Mouse (Mus musculus): ENCODE results near the gene Ehd2.

The Ehd2 gene

DNA sequence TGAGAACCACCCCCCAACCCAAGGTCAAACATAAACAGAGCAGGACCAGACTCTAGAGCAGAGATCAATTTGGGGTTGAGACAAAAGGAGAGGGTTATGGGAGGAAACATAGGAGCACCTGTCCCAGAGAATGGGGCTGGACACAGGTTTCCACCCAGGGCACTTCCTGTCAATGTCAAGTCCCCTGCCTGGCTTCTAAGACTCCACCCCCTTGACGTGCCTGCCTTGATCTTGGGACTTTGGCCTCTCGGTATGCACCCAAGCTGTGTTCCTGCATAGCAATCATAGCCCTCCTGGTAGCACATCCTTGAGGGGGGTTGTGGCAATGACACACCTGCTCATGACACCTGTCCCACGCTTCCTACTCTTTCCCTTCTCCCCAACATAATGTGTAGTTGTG lies 25.8 kb upstream of the Ehd2 start:
- Histone ChIP-seq H3K36me3 (ENCODE audit: control insufficient read depth, insufficient read depth, low read length, poor library complexity, severe bottlenecking) (no peaks in the 10 kb centered on the region; the same call in none of the 2 replicates), H3K27me3 (ENCODE audit: control insufficient read depth, insufficient read depth, low read length, poor library complexity, severe bottlenecking) (no peaks in the 10 kb centered on the region)
- DNase-seq (ENCODE audit: low read depth, low spot score): no peak

DNA sequence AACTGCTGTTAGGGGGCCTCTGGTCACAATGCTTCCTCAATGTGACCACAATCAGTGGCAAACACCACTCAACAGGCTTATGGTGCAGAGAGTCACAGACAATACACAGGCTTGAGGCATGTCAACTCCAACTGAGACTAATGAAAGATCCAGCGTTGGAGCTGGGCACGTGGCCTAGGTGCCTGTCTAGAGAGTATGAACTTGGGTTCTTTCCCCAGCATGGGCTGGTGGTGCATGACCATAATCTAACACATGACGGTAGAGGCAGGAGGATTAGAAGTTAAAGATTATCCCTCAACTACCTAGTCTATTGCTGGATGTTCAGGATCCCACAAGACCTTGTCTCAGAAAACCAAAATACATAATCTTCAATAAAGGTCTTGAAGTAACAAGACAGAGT lies 24.4 kb upstream of the Ehd2 start:
- peaks cover 6% of the 10 kb centered on the region for H3K36me3 ChIP-seq (ENCODE audit: control insufficient read depth, insufficient read depth, low read length, poor library complexity, severe bottlenecking)
- no peak for DNase-seq (ENCODE audit: low read depth, low spot score)

DNA sequence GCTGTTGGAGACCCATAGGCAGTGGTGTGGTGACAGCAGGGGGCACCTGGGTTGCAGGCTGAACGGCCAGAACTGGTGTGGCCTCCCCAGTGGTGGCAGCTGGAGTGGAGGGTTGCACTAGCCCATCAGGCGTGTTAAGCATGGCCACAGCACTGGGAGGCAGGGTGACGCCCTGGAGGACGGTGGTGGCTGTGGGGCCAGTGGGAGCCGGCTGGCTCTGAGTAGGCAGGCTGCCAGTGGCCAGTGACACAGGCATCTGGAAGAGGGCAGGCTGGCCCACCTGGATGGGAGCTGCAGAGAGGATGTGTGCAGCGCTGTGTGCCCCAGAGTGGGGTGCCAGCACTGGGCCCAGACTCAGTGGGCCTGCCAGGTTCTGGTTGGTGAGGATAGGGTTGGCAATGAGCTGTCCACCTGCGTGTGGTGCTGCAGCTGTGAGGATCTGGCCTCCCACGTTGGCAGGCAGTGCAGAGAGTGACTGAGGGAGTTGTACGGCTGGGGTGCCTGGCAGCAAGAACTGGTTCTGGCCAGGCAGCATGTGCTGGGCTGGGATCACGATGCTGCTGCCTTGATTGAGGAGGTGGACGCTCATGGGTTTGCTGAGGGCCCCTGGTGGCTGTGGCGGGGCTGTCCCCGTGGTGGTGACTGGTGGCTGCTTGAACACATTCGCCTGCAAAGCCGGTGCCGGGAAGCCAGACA lies 20.4 kb upstream of the Ehd2 start:
- peaks cover 6% of the 10 kb centered on the region for H3K36me3 ChIP-seq (ENCODE audit: control insufficient read depth, insufficient read depth, low read length, poor library complexity, severe bottlenecking)
- H3K27me3 ChIP-seq (ENCODE audit: control insufficient read depth, insufficient read depth, low read length, poor library complexity, severe bottlenecking): no peaks in the 10 kb centered on the region
- no peak for DNase-seq (ENCODE audit: low read depth, low spot score)

More for the DNA sequence above, 24.4 kb upstream of the Ehd2 start:
- no peaks in the 10 kb centered on the region for H3K27me3 ChIP-seq (ENCODE audit: control insufficient read depth, insufficient read depth, low read length, poor library complexity, severe bottlenecking)

DNA sequence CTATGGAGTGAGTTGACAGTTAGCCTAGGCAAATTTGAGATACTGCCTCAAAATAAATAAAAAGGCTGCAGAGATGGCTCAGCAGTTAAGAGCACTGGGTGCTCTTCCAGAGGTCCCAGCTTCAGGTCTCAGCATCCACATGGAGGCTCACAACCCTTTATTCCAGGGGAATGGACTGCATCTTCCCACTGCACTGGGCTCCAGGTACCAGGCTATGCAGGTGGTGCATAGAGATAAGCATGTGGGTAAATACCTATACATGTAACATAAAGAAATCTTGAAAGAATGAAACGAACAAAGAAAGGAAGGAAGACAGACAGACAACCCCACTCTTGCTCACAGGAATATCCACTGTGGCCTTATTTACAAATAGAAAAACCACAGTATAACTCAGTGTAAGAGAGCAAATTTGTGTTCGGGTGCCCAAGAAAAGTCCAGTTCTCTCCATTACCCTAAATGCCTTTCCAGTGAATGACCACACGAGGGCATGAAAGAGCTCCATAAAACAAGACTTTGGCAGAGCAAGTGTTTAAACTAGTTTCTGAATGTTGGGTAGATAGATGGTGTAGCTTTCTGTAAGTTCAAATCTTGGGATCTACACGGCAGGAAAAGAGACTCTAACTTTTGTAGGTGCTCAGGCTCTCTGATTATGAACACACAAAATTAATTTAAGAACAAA lies 15.5 kb upstream of the Ehd2 start:
- H3K27me3 ChIP-seq (ENCODE audit: control insufficient read depth, insufficient read depth, low read length, poor library complexity, severe bottlenecking): no peaks in the 10 kb centered on the region
- DNase-seq (ENCODE audit: low read depth, low spot score): peak; percentile 80
- H3K36me3 ChIP-seq (ENCODE audit: control insufficient read depth, insufficient read depth, low read length, poor library complexity, severe bottlenecking): peaks cover 16% of the 10 kb centered on the region

DNA sequence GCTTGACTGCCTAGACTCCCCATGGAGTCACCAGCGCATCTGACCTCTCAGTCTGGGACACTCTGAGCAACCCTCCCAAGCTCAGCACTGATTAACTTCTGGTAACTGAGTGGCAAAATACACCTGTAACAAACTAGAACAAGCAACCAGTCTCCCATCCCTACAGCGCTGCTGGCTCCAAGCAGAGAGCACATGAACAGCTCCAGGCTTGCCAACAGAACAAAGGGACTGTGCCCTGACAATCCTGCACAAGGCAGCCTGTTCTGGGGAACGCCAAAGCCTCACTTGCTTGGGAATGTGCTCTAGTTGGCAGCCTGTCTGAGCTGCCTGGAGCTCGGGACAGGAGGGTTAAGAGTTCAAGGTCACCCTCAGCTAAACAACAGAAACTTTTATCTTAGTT lies 14.2 kb upstream of the Ehd2 start:
- H3K27me3 ChIP-seq (ENCODE audit: control insufficient read depth, insufficient read depth, low read length, poor library complexity, severe bottlenecking): no peaks in the 10 kb centered on the region
- no peak for DNase-seq (ENCODE audit: low read depth, low spot score)
- H3K36me3 ChIP-seq (ENCODE audit: control insufficient read depth, insufficient read depth, low read length, poor library complexity, severe bottlenecking): peaks cover 10% of the 10 kb centered on the region

DNA sequence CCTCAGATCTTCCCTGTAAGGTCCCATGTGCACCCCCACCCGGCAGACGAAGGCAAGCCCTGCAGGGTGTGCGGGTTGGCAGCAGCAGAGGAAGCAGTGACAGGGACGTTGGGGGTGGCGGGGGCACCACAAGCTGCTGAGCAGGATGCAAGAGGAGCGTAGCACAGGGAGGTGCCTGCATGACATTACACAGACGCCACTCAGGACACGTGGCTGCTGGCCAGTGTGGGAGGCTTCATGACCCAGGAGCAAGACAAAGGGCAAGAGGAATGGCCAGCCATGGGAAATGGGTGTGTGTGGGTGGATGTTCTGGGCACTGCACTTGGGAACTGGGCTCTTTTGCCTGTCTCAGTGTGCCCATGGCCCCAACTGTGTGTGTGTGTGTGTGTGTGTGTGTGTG lies 12.9 kb upstream of the Ehd2 start:
- H3K36me3 ChIP-seq (ENCODE audit: control insufficient read depth, insufficient read depth, low read length, poor library complexity, severe bottlenecking): peaks cover 14% of the 10 kb centered on the region
- no peak for DNase-seq (ENCODE audit: low read depth, low spot score)
- no peaks in the 10 kb centered on the region for H3K27me3 ChIP-seq (ENCODE audit: control insufficient read depth, insufficient read depth, low read length, poor library complexity, severe bottlenecking)

DNA sequence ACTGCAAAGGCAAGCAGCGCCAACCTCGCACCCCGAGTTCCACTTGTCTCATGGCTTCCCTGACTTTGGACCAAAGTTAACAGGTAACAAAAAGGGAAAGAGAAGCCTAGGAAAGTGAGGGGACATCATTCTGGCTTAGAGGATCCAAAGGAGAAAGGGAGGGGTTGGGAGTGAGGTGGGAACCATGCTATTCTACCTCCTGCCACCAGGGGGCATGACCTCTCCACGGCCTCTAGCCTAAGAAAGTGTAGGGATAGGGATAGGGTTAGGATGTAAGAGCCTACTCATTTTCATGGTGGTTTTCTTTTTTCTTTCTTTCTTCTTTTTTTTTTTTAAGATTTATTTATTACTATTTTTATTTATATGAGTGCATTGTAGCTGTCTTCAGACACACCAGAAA lies 8.5 kb upstream of the Ehd2 start:
- peak; percentile 62 for DNase-seq (ENCODE audit: low read depth, low spot score)
- Histone ChIP-seq H3K27me3 (ENCODE audit: control insufficient read depth, insufficient read depth, low read length, poor library complexity, severe bottlenecking) (no peaks in the 10 kb centered on the region), H3K36me3 (ENCODE audit: control insufficient read depth, insufficient read depth, low read length, poor library complexity, severe bottlenecking) (peaks cover 26% of the 10 kb centered on the region)

DNA sequence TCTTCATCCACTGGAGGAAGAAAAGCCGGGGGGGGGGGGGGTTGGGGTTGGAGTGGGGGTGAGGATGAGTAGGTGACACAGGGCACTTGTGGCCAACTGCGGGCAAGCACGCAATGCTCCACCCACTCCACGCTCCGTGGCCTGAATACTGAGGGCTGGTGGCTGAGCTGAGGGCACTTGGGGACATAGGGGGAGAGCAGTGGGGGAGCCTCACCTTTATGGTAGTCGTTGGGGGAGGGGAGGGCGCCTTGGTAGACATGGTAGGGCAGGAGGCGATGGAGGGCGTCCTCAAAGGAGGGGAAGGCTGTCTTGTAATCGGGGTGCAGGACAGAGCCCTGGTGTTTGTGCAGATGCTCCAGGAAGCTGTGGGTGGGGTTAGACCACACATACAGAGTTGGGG lies 8.1 kb upstream of the Ehd2 start:
- no peak for DNase-seq (ENCODE audit: low read depth, low spot score)
- H3K27me3 ChIP-seq (ENCODE audit: control insufficient read depth, insufficient read depth, low read length, poor library complexity, severe bottlenecking): no peaks in the 10 kb centered on the region
- H3K36me3 ChIP-seq (ENCODE audit: control insufficient read depth, insufficient read depth, low read length, poor library complexity, severe bottlenecking): peaks cover 26% of the 10 kb centered on the region

DNA sequence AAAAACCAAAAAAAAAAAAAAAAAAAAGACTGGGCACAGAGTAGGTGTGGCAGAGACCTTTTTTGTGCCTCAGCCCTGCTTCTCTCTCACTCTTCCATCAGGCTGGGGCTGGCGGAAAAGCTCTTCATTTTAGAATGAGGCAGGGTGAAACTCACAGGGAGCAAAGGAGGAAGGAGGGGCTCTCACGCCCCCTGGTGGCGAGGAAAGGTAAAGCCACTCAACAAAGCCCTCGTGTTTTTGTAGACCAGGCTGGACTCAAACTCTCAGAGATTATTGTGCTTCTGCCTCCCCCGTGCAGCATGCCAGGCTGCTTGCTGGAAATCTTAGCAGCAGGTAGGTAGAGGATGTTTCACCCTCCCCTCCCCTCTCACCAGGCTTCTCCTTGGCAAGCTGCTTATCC lies 7.3 kb upstream of the Ehd2 start:
- DNase-seq (ENCODE audit: low read depth, low spot score): peak; percentile 83
- peaks cover 24% of the 10 kb centered on the region for H3K36me3 ChIP-seq (ENCODE audit: control insufficient read depth, insufficient read depth, low read length, poor library complexity, severe bottlenecking)
- H3K27me3 ChIP-seq (ENCODE audit: control insufficient read depth, insufficient read depth, low read length, poor library complexity, severe bottlenecking): no peaks in the 10 kb centered on the region

DNA sequence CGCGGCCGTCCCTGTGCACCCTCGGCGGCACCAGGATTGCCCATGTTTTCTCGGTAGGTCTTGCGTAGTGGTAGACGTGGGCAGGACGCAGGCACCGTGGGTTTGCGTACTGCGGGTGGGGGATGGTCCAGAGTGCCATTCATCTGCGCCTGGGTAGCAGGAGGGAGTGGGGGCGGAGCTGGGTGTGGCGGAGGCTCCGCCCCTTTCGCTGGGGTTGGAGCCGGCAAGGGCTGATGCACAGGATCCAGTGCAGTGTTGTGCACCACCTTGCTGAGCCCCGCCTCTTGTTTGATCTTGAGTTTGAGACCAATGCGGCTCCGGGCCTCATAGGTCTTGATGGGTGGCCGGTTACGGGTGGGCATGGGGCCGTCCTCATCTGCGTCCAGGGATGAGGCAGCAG lies 4.9 kb upstream of the Ehd2 start:
- Histone ChIP-seq H3K36me3 (ENCODE audit: control insufficient read depth, insufficient read depth, low read length, poor library complexity, severe bottlenecking) (peaks cover 16% of the 10 kb centered on the region), H3K27me3 (ENCODE audit: control insufficient read depth, insufficient read depth, low read length, poor library complexity, severe bottlenecking) (no peaks in the 10 kb centered on the region)
- no peak for DNase-seq (ENCODE audit: low read depth, low spot score)

DNA sequence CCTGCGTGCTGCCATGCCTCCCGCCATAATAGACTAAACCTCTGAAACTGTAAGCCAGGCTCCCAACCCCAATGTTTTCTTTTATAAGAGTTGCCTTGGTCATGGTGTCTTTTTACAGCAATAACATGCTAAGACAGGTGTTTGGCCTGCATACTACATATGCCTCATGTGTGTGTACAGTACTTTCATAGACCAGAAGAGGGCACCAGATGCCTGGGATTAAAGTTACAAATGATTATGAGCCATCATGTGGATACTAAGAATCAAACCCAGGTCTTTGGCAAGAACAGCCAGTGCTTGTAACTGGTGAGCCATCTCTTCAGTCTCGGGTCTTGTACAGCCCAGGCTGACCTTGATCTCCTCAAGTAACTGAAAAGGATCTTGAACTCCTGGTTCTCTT lies 2.3 kb upstream of the Ehd2 start:
- peak; percentile 41 for DNase-seq (ENCODE audit: low read depth, low spot score)

DNA sequence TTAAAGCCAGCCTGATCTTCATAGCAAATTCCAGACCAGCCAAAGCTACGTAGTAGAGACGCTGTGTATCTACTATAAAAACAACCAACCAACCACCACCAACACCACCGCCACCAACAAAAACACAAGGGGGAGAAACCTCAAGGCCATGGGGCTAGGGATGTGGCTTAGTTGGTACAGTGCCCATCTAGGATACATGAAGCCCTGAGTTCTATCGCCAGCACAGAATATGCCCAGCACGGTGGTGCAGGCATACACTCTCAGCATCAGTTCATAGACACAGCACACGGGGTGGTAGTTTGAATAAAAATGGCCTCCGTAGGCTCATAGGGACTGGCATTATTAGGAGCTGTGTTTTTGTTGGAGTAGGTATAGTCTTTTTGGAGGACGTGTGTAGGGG lies 955 bp upstream of the Ehd2 start:
- DNase-seq (ENCODE audit: low read depth, low spot score): no peak
- H3K36me3 ChIP-seq (ENCODE audit: control insufficient read depth, insufficient read depth, low read length, poor library complexity, severe bottlenecking): peaks cover 5% of the 10 kb centered on the region; the same call in 1 of the 2 replicates

More for the DNA sequence above, 2.3 kb upstream of the Ehd2 start:
- Histone ChIP-seq H3K27me3 (ENCODE audit: control insufficient read depth, insufficient read depth, low read length, poor library complexity, severe bottlenecking) (no peaks in the 10 kb centered on the region), H3K36me3 (ENCODE audit: control insufficient read depth, insufficient read depth, low read length, poor library complexity, severe bottlenecking) (peaks cover 10% of the 10 kb centered on the region)

DNA sequence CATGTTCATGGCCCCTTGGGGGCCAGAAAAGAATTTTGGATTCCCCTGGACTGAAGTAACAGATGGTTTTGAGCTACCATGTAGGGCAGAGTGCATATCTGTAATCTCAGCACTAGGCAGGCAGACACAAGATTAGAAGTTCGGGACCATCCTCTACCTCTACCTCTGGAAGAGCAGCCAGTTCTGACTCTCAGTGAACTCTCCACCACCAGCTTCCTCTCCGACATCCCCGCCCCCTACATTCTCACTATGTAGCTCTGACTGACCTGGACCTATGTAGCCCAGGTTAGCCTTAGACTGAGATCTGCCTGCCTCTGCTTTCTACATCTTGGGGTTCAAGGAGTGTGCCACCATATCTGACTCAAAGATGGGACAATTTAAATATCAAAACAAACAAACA lies 878 bp downstream of the Ehd2 start:
- H3K36me3 ChIP-seq (ENCODE audit: control insufficient read depth, insufficient read depth, low read length, poor library complexity, severe bottlenecking): no peaks in the 10 kb centered on the region
- DNase-seq (ENCODE audit: low read depth, low spot score): no peak
- no peaks in the 10 kb centered on the region for H3K27me3 ChIP-seq (ENCODE audit: control insufficient read depth, insufficient read depth, low read length, poor library complexity, severe bottlenecking)

More for the DNA sequence above, 955 bp upstream of the Ehd2 start:
- no peaks in the 10 kb centered on the region for H3K27me3 ChIP-seq (ENCODE audit: control insufficient read depth, insufficient read depth, low read length, poor library complexity, severe bottlenecking)

DNA sequence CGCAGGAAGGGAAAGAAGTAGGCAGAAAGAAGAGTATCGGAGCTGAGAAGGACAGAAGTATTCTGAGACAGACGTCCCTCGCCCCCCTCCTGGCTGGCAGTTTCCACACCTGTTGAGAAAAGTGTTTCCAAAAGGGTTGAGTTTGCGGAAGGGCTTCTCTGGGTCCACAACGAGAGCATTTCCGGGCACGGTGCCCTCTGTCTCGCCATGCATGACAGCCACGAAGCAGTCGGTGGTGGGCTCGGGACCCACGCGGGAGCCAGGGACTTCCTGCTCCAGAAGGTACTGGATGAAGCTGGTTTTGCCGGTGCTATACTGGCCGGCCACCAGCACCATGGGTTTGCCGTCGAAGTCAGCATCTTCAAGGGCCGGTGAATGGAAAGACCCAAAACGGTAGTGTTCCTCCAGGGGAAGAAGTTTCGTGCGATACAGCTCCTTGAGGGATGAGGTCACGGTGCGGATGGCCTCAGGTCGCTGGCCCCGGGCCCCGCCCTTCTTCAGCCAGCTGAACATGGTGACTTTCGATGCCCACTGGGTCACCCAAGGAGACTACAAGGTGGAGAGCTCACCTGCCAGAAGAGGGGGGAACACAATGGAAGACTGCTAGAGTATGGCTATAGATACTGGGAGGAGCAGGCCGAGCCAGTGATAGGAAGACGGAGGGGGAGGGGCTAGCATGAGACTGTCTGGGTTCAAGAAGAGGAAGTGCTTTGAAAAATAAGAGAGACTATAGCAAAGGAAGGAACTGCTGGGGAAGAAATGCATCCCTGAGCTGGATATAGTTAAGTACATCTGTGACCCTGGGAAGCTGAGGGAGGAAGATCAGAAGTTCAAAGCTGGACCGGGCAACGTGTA lies 3.3 kb downstream of the Ehd2 start:
- Histone ChIP-seq H3K36me3 (ENCODE audit: control insufficient read depth, insufficient read depth, low read length, poor library complexity, severe bottlenecking) (no peaks in the 10 kb centered on the region), H3K27me3 (ENCODE audit: control insufficient read depth, insufficient read depth, low read length, poor library complexity, severe bottlenecking) (no peaks in the 10 kb centered on the region)
- DNase-seq (ENCODE audit: low read depth, low spot score): peak; percentile 61
